Mouse (Mus musculus): ENCODE results near the gene Smtnl2.

DNA sequence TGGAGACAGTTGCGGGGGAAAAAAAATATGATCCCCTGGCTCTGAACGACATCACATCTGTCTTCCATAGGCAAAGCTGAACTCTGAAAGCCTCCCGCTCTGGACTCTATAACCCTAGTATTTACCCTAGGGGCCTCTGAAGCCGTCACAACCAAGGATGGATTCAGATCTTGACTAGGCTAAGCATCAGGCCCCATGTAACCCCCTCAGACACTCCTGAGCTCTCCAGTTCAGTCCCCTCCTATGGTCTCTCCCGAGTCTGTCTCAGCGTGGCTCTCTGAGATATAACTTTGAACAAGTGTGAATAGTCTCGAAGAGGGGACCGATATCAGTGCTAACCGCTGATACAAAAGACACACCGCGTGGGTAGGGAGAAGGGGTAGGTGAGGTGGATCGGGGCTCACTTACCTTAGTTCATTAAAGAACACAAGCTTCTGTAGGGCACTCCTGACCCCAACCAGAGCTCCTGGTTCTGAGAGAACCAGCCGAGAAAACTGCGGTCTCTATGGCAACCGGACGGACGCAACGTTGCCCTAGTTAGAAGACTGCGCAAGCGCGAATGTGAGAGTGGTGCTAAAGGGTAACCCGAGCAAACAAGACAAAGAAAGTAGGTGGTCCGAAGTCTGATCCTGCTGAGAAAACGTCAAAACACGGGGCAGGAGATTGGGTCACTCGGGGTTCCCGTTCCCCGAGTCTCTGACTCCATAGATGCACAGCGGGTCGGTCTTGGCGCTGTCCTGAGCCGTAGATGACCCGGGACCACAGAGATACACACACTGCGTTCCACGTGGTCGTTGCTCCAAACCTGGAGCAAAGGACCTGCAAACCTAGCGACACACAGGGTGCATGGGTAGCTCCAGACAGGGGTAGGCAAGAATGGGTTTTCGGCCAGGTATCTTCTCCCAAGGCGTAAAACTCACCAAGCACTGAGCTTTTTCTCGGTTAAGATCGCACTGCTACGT, 49.8 kb downstream of the Smtnl2 start:
- TF ChIP-seq CTCF (IDR thresholded peaks at IDR 0.05; ENCODE audit: low read depth, low read length), result no peak
- no peak for TF ChIP-seq POLR2A (IDR thresholded peaks at IDR 0.05; ENCODE audit: insufficient read depth, low read length)
- no peak for TF ChIP-seq EP300 (IDR thresholded peaks at IDR 0.05; ENCODE audit: insufficient read depth, low read depth, low read length)

Data from ES-Bruce4 (cell line).